Mouse (Mus musculus) heart, adult 9 months (tissue): ENCODE results near the gene Def6.

Experiments
- DNase-seq, 2 experiments: peaks; one replicate each; pipeline ENCODE4 v3.0.0; 2022; ENCODE audit warnings: low spot score in 2 of 2

The Def6 gene

DNA sequence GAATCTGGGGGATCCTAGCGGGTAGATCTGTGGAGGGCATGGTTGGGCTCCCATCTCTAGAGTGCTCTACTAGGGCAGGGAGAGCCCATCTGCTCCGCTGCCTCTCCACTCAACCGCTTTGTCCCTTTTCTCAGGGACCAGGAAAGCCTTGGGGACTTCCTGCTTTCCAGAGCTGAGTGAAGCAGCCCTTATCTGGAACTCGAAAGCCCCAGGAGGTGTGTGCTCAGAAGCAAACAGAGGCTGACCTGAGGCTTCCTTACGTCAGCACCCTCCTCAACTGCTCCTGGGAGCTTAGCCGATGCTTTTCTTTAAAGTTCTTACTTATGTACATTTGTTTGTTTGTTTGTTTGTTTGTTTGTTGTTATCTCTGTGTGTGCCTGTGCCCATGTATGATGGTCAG, 65.3 kb downstream of the Def6 start:
- DNase-seq: no peak

DNA sequence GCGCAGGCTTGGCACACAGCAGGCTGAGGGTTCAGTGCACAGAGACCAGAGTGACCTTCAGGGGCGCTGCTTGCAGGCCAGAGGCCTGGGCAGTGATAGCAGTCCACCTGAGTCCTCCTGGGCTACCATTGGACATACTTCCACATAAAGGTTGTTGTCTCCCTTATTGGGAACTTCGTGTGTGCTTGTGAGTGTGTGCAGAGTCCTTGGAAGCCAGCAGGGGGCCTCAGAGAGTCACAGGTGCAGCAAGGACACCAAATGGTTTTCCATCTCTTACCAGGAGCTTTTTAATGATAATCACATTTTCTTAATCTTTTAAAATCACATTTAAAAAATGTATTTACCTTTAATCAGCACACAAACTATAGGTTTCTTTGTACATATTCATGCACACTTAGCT, 67.2 kb downstream of the Def6 start:
- DNase-seq: no peak

DNA sequence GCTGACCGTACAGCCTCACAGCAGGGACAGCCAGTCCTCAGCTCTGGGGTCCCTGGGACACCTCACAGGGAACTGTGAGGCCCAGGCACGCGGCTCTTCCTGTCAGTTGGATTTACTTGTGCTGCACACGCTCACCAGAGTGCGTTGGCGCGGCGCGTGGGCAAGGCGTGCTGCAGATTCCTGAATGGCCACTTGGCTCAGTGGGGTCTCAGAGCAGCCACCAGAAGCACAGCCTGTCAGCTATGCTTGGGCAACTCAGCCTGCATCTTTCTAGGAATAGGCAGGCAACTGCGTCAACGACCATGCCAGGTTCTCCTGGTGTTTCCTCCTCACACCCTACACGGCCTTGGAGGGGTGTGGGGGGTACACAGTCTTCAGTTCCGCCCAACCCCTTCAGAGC, 69.6 kb downstream of the Def6 start:
- no peak for DNase-seq

DNA sequence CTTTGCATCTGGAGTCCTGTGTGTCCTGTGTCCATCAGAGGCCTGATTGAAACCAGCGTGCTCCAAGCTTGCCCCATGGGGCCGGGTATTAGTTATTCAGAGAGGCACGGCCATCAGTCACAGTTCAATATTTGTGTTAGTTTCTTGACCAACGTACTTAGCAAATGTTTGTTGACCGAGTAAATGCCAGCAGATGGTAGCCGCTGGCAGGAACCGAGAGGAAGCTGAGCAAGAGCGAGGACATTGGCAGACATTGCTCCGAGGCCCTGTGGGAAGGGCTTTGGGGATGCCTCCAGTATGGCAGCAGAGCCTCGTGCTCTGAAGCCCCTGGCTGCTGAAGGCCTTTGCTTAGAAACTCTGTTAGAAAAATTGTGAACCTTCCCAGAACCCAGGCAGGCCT, 70.1 kb downstream of the Def6 start:
- no peak for DNase-seq

DNA sequence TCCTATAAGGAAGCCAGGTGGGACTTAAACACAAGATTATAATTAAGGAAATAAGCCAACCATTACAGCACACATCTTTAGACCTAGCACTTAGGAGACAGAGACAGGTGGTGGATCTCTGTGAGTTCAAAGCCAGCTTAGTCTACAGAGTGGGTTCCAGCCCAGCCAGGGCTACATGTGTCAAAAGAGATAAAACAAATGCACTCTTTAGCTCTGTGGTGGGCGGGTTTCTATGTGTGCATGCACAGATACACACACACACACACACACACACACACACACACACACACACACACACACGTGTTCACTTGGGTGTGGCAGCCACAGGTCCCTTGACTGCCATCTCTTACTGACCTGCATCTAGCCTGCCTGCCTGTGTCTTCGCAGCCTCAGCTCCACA, 70.6 kb downstream of the Def6 start:
- no peak for DNase-seq
